17 mouse cellular contexts compared by ENCODE assay signal in the genomic region with DNA sequence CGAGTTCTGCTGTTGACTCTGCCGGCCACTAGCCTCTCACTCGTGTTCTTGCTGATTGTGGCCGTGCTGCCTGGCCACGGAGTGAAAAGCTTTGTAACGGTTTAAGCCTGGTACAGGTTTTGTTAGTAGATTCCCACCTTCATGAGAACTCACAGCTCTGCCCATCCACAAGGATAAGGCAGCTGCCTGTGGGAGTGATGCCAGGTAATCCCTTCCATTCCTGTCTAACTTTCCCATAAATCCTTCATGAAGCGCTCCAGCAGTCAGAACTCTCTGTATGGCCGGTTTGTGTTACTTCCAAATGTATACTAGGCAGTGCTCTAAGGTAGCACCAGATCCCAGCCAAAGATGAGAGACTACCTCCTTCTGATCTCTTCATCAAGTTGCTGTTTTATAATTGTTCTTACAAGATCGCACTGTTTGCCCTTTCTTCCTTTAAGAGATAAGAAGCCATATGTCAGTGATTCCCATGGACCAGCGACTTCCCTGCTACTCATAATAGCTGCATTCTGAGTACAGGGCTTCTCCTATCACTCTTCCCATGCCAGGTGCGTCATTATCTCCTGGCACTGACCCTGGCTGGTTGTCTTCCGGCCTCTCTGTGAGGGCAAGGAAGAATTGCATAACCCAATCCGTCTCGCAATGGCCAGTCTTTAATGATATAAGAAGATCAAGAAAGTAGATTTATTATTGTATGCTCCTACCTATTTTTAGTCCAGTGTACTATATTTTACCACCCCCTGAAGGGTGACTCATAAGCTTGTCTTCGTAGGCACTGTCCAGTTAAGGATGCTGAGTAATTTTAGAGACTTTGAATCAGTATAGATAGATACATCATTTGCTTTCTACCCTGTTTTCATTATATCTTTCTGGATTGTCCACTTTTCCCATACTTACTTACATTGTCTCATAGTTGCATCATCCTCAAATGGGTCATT.
DNase-seq lines count a peak whose midpoint lies in the region; ATAC-seq lines count a peak whose summit lies in the region.
"Had no signal": no experiment of that assay in that cellular context is flagged by ENCODE, and none has a peak within 500 bp of the region (broad histone marks: within the 10 kb centered on the region; RNA-seq: fewer than 3 reads in every experiment).

No protein-coding gene starts in this region.

- DNase-seq in adrenal gland, adult 2 months, result peak; percentile 54
- DNase-seq in adrenal gland, postnatal 4 days (ENCODE audit: low spot score in 2 of 2), result no peak
- DNase-seq in NIH3T3 (ENCODE audit: low read depth), result peak; percentile 43
- DNase-seq in cerebellum, adult 11-12 months, result peak; percentile 79
- DNase-seq in cerebellum, postnatal 25 days, result peak; percentile 71 to 79
- DNase-seq: gastrocnemius, postnatal 36 days; kidney, adult 18-20 months; kidney, postnatal 36 days; right cerebral cortex, postnatal 14 days; thymus, postnatal 36 days had no signal

- WGBS in hindbrain, embryonic 16.5 days, result 84% methylated on average over 15 of the region's 15 CpGs

- no peak overlapping the region for H3K4me3 ChIP-seq in hindbrain, embryonic 16.5 days (ENCODE audit: low read length)
- H3K4me3 ChIP-seq: forebrain, embryonic 10.5 days; heart, embryonic 13.5 days; midbrain, embryonic 10.5 days; neural tube, embryonic 13.5 days had no signal

- H3K27ac ChIP-seq in hindbrain, embryonic 16.5 days (ENCODE audit: low read depth, low read length), result no peak overlapping the region
- H3K27ac ChIP-seq: forebrain, embryonic 10.5 days; heart, embryonic 13.5 days; midbrain, embryonic 10.5 days; neural tube, embryonic 13.5 days had no signal

- H3K27me3 ChIP-seq in hindbrain, embryonic 16.5 days (replicated peaks; ENCODE audit: control insufficient read depth, insufficient read depth, low read length), result no peaks in the 10 kb centered on the region
- H3K27me3 ChIP-seq: heart, embryonic 13.5 days; neural tube, embryonic 13.5 days had no signal

- no peak overlapping the region for H3K9ac ChIP-seq in hindbrain, embryonic 16.5 days (ENCODE audit: low read depth, low read length)
- H3K9ac ChIP-seq: heart, embryonic 13.5 days; neural tube, embryonic 13.5 days had no signal

- H3K9me3 ChIP-seq in hindbrain, embryonic 16.5 days (ENCODE audit: control insufficient read depth, low read length), result no peaks in the 10 kb centered on the region
- H3K9me3 ChIP-seq: forebrain, embryonic 10.5 days; heart, embryonic 13.5 days; midbrain, embryonic 10.5 days; neural tube, embryonic 13.5 days had no signal

- H3K36me3 ChIP-seq in hindbrain, embryonic 16.5 days (ENCODE audit: control insufficient read depth, insufficient read depth, low read length), result no peaks in the 10 kb centered on the region
- H3K36me3 ChIP-seq: forebrain, embryonic 10.5 days; heart, embryonic 13.5 days; midbrain, embryonic 10.5 days; neural tube, embryonic 13.5 days had no signal

- H3K4me1 ChIP-seq in hindbrain, embryonic 16.5 days (ENCODE audit: control insufficient read depth, insufficient read depth, low read depth, low read length), result no peaks in the 10 kb centered on the region

- no peak overlapping the region for H3K4me2 ChIP-seq in hindbrain, embryonic 16.5 days (ENCODE audit: low read length)
- H3K4me2 ChIP-seq: heart, embryonic 13.5 days; neural tube, embryonic 13.5 days had no signal

- ATAC-seq in megakaryocyte, adult 5-6 weeks (ENCODE audit: poor library complexity, severe bottlenecking), result no peak
- no peak for ATAC-seq in hindbrain, embryonic 16.5 days
- no peak for ATAC-seq in megakaryocyte progenitor cell, adult 5-6 weeks (replicated peaks; ENCODE audit: poor library complexity)

Comparison
In these comparisons a context has a peak if more than half of its experiments do, and no peak if none do; other contexts are left out.
1. DNase-seq: peak in adrenal gland, adult 2 months (single experiment), NIH3T3 (single experiment), cerebellum, adult 11-12 months (single experiment) and cerebellum, postnatal 25 days (2 of 2); none in adrenal gland, postnatal 4 days (0 of 2).